Mouse (Mus musculus) ES-E14 (cell line): Measurements from ENCODE around the gene Srrm3. TPM values are rescaled to one million over a fixed set of nuclear protein-coding genes. Genes with fewer than 3 reads are reported as not detected.

Experiments
- DNase-seq: peaks from one replicate; pipeline ENCODE4 v3.0.0-alpha.2; 2013; ENCODE audit warnings: low read depth, low spot score
- H3K27ac ChIP-seq: 2 replicates; pipeline ENCODE4 v1.5.1; 2012; ENCODE audit warnings: low read depth, mild to moderate bottlenecking, low read length, moderate library complexity, mixed read lengths; ENCODE audit not compliant: poor library complexity, insufficient read depth, severe bottlenecking
- H3K36me3 ChIP-seq: 2 replicates; pipeline ENCODE4 v1.6.1; 2012; ENCODE audit warnings: mild to moderate bottlenecking, low read length, moderate library complexity, mixed read lengths; ENCODE audit not compliant: control insufficient read depth, poor library complexity, insufficient read depth, severe bottlenecking
- H3K4me1 ChIP-seq, 2 experiments: fragments of 150-350 bp in 1 of 2; sonication (generic) in 1 of 2; 2 replicates each; pipeline ENCODE4 v1.6.1; 2012; ENCODE audit warnings: low read length in 2 of 2, mild to moderate bottlenecking in 1 of 2, mixed read lengths in 1 of 2; ENCODE audit not compliant: control insufficient read depth in 2 of 2, insufficient read depth in 2 of 2, poor library complexity in 1 of 2
- H3K4me3 ChIP-seq, 2 experiments: fragments of 150-350 bp in 1 of 2; sonication (generic) in 1 of 2; 2 replicates each; pipeline ENCODE4 v1.5.1; 2012; ENCODE audit warnings: low read length in 2 of 2, low read depth in 1 of 2, mild to moderate bottlenecking in 1 of 2, mixed read lengths in 1 of 2; ENCODE audit not compliant: insufficient read depth in 1 of 2, poor library complexity in 1 of 2, severe bottlenecking in 1 of 2
- H3K9ac ChIP-seq: 2 replicates; pipeline ENCODE4 v1.6.1; 2012; ENCODE audit warnings: low read depth, mild to moderate bottlenecking, low read length, mixed read lengths; ENCODE audit not compliant: poor library complexity, insufficient read depth, severe bottlenecking
- H3K9me3 ChIP-seq: fragments of 150-350 bp; sonication (generic); 2 replicates; pipeline ENCODE4 v1.6.1; 2012; ENCODE audit warnings: low read depth, mild to moderate bottlenecking, low read length; ENCODE audit not compliant: control insufficient read depth, insufficient read depth
- CHD2 ChIP-seq: IDR thresholded peaks from 2 replicates; pipeline ENCODE4 v1.6.1; 2014; ENCODE audit warnings: mild to moderate bottlenecking, low read depth, low read length, inconsistent platforms
- HCFC1 ChIP-seq: IDR thresholded peaks from 2 replicates; pipeline ENCODE4 v1.6.1; 2012; ENCODE audit warnings: low read length, inconsistent platforms, borderline replicate concordance; ENCODE audit not compliant: insufficient read depth
- MAFK ChIP-seq: IDR thresholded peaks from 2 replicates; pipeline ENCODE4 v1.6.1; 2014; ENCODE audit warnings: mild to moderate bottlenecking, low read depth, low read length, inconsistent platforms; ENCODE audit not compliant: insufficient read depth
- ZC3H11A ChIP-seq: IDR thresholded peaks from 2 replicates; pipeline ENCODE4 v1.6.1; 2012; ENCODE audit warnings: low read depth, mild to moderate bottlenecking, inconsistent platforms, low read length, borderline replicate concordance
- ZNF384 ChIP-seq: IDR thresholded peaks from 2 replicates; pipeline ENCODE4 v1.6.1; 2012; ENCODE audit warnings: low read depth, low read length, inconsistent platforms
- in situ Hi-C, 2 experiments: fragments of 600-800 bp; cut with MboI; formaldehyde crosslinking; loops; one replicate each; pipeline ENCODE4 v1.15.1; 2025; ENCODE audit warnings: low sequenced_read_pairs in 2 of 2, inconsistent platforms in 1 of 2; ENCODE audit not compliant: unreplicated experiment in 2 of 2
- total RNA-seq: library from RNA; depleted of rRNA; stranded (reverse); fragments of 300-350 nt; gene quantifications from 2 replicates; pipeline ENCODE4 v1.2.3, GENCODE M21; 2012; rRNA removed

The Srrm3 gene
- total RNA-seq, 1 experiment, result 0.18 TPM

DNA sequence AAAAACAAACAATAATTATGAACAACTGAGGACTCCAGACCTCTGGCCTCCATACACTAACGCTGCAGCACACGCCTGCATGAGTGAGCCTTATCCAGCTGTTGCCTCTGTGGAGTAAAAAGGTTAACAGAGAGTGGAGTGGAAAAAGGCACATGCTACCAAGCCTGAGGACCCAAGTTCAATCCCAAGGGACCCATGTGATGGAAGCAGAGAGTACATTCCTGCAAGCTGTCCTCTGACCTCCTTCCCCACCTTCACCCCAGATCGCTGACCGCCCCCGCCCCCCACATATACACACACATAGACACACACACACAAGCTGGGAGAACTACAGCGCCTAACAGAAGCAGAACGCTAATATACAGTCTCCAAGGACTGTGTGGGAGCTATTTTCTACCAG is 117.2 kb downstream of the Srrm3 start:
- peaks cover 0 to 11% of the 10 kb centered on the region in 2 experiments; a peak in 2 of 4 replicates for H3K4me1 ChIP-seq
- H3K36me3 ChIP-seq, result peaks cover 68% of the 10 kb centered on the region
- DNase-seq, result no peak
- in situ Hi-C loops, result no loop called here
- H3K4me3 ChIP-seq, result no peak overlapping the region
- TF ChIP-seq ZNF384 (no peak), HCFC1 (no peak), MAFK (no peak), CHD2 (no peak), ZC3H11A (no peak)
- no peak overlapping the region for H3K9ac ChIP-seq
- no peaks in the 10 kb centered on the region for H3K9me3 ChIP-seq
- no peak overlapping the region for H3K27ac ChIP-seq

Other genes starting within 250 kb of the Srrm3 start
- gene Ccl26, start 243.3 kb upstream of the Srrm3 start, total RNA-seq, result not detected in 2 replicates
- gene Ccl24, start 233.8 kb upstream of the Srrm3 start, total RNA-seq, result not detected in 2 replicates
- 15.7 and 16.7 TPM in 2 replicates for gene Rhbdd2, start 174.3 kb upstream of the Srrm3 start, total RNA-seq
- gene Por, start 136.9 kb upstream of the Srrm3 start, total RNA-seq, result 125 and 153 TPM in 2 replicates
- 38.7 and 42.2 TPM in 2 replicates for gene Tmem120a, start 62.4 kb upstream of the Srrm3 start, total RNA-seq
- not detected in 2 replicates for gene Styxl1, start 28.5 kb upstream of the Srrm3 start, total RNA-seq
- gene Mdh2, start 28.4 kb upstream of the Srrm3 start, total RNA-seq, result 181 and 223 TPM in 2 replicates
- gene Hspb1, start 81.0 kb downstream of the Srrm3 start, total RNA-seq, result 630 and 878 TPM in 2 replicates
- gene Ywhag, start 127.7 kb downstream of the Srrm3 start, total RNA-seq, result 109 and 176 TPM in 2 replicates
- gene Ssc4d, start 167.6 kb downstream of the Srrm3 start, total RNA-seq, result 10.9 and 11.0 TPM in 2 replicates
- 12.7 and 16.1 TPM in 2 replicates for gene Zp3, start 173.2 kb downstream of the Srrm3 start, total RNA-seq
- gene Dtx2, start 187.9 kb downstream of the Srrm3 start, total RNA-seq, result 26.7 and 28.3 TPM in 2 replicates
- 1.6 and 2.2 TPM in 2 replicates for gene Upk3b, start 231.6 kb downstream of the Srrm3 start, total RNA-seq
- gene Upk3bl, start 247.6 kb downstream of the Srrm3 start, total RNA-seq, result 2.2 and 5.1 TPM in 2 replicates